Comparison of ENCODE assay signal across 9 mouse cellular contexts in the genomic region with DNA sequence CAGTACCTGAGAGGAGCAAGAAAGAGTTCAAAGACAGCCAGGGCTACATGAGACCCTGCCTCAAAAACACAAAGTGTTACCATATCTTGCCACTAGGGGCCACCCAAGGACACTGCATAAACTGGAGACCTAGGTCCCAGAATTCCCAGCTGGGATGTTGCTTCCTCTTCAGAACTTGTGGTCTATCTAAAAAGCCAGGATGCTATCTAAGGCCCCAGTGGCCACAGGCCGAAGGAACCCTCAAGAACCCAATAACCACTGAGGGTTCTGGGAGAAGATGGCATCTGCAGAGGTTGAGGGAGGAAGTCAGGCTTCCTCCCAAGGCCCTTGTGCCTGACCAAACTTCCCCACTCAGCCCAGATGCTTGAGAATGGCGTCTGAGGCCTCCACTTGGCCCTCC. TPM values are rescaled to one million over a fixed set of nuclear protein-coding genes. Genes with fewer than 3 reads are reported as not detected.
DNase-seq lines count a peak whose midpoint lies in the region; ATAC-seq and TF ChIP-seq lines count a peak whose summit lies in the region.
"Had no signal": no experiment of that assay in that cellular context is flagged by ENCODE, and none has a peak within 500 bp of the region (broad histone marks: within the 10 kb centered on the region; RNA-seq: fewer than 3 reads in every experiment).

No protein-coding gene starts in this region.

- CTCF ChIA-PET in Patski (lab: Charles Lee), result interaction anchor here (0.6 to 1.8 kb wide), 6 partner anchors 10 to 187 kb away, joined by 3 to 5 read pairs (median 4); partner anchors contain the start of gene Rab5if

- TF ChIP-seq CTCF in Patski (IDR thresholded peaks at IDR 0.05), result peak; percentile 93
- peak; percentile 96 for TF ChIP-seq CTCF in lung, embryonic 14.5 days (IDR thresholded peaks at IDR 0.05; ENCODE audit: low read depth)

- H3K4me1 ChIP-seq in lung, embryonic 14.5 days (ENCODE audit: insufficient read depth), result peaks cover under 1% of the 10 kb centered on the region; the same call in 1 of the 2 replicates

- ATAC-seq in Patski, result peak; percentile 23
- ATAC-seq in common myeloid progenitor, adult 5-6 weeks (replicated peaks; ENCODE audit: low read depth, poor library complexity, severe bottlenecking), result peak; percentile 91
- ATAC-seq in lung, embryonic 14.5 days (ENCODE audit: insufficient read depth), result peak; percentile 48; the same call in 1 of the 2 replicates

- H3K27ac ChIP-seq in lung, embryonic 14.5 days (ENCODE audit: low read depth), result no peak overlapping the region
- H3K27ac ChIP-seq: macrophage had no signal

- 30% methylated on average over 2 of the region's 2 CpGs for WGBS in lung, embryonic 14.5 days

- H3K9me3 ChIP-seq in lung, embryonic 14.5 days (ENCODE audit: low read depth, low read length), result no peaks in the 10 kb centered on the region

- peaks cover 6% of the 10 kb centered on the region for H3K27me3 ChIP-seq in Patski
- H3K27me3 ChIP-seq in lung, embryonic 14.5 days (ENCODE audit: insufficient read depth, low read length), result no peaks in the 10 kb centered on the region

- no peak overlapping the region for H3K4me2 ChIP-seq in lung, embryonic 14.5 days

- in situ Hi-C loops in Patski (cut with MboI; ENCODE audit: low pct_unique_long_range_greater_than_20kb), result no loop called here

- no peaks in the 10 kb centered on the region for H3K36me3 ChIP-seq in lung, embryonic 14.5 days (ENCODE audit: insufficient read depth)

- intact Hi-C loops in gastrocnemius, postnatal 36 days (cut with DNase I), result loop anchor here (1.0 to 10.0 kb wide), 2 partner anchors 45 to 185 kb away; partner anchors contain the start of gene Ndrg3

- no peak overlapping the region for H3K9ac ChIP-seq in lung, embryonic 14.5 days

- H3K4me3 ChIP-seq in lung, embryonic 14.5 days (ENCODE audit: low read depth, low read length), result no peak overlapping the region

- peak; percentile 21 to 41 for DNase-seq in CD8-positive naive resting alpha-beta T cell, adult 2 months (ENCODE audit: low read depth in 2 of 2, low spot score in 2 of 2)
- DNase-seq in Patski (ENCODE audit: low read depth, low spot score), result peak; percentile 19
- peak; percentile 40 to 42 for DNase-seq in gastrocnemius, postnatal 36 days
- peak; percentile 81 to 84 for DNase-seq in kidney, postnatal 4 days
- DNase-seq in lung, embryonic 14.5 days, result peak; percentile 93
- DNase-seq in right cerebral cortex, adult 2 months (ENCODE audit: low spot score in 2 of 2), result peak; percentile 61 to 69
- DNase-seq in urinary bladder, postnatal 4 days (ENCODE audit: low spot score in 2 of 2), result peak; percentile 36 to 74

- POLR2A ChIA-PET in Patski (lab: Charles Lee), result interaction anchor here (0.8 to 1.0 kb wide), 3 partner anchors 32 to 92 kb away, joined by 3 to 4 read pairs (median 4); partner anchors contain the start of gene Rab5if

RNA-seq across cellular contexts. Expression of gene Tgif2, which starts 30.2 kb away (rescaled TPM):
- 10.0 TPM for polyA plus RNA-seq in Patski (2021)
- 15.6 and 18.6 TPM in 2 replicates for total RNA-seq in common myeloid progenitor, adult 5-6 weeks (2017)
- total RNA-seq in gastrocnemius, postnatal 36 days (2021), result under 1 TPM; 0.32 to 0.51 TPM
- polyA plus RNA-seq in lung, embryonic 14.5 days (2014; fragmentation: Nextera tagmentation; extraction: Ambion mirVana), result 69.1 and 75.1 TPM in 2 replicates

RNA-seq across cellular contexts. Expression of gene Myl9, which starts 34.4 kb away (rescaled TPM):
- 38.7 TPM for polyA plus RNA-seq in Patski (2021)
- total RNA-seq in common myeloid progenitor, adult 5-6 weeks (2017), result not detected in 2 replicates
- 10 to 100 TPM; 44.2 to 82.8 TPM for total RNA-seq in gastrocnemius, postnatal 36 days (2021)
- 397 and 446 TPM in 2 replicates for polyA plus RNA-seq in lung, embryonic 14.5 days (2014; fragmentation: Nextera tagmentation; extraction: Ambion mirVana)
- polyA plus RNA-seq: macrophage had no signal

RNA-seq across cellular contexts. Expression of gene 4930518I15Rik, which starts 48.2 kb away (rescaled TPM):
- 0.82 TPM for polyA plus RNA-seq in Patski (2021)
- total RNA-seq in common myeloid progenitor, adult 5-6 weeks (2017), result not detected in 2 replicates
- under 1 TPM; 0.25 to 0.64 TPM for total RNA-seq in gastrocnemius, postnatal 36 days (2021)
- 5.7 and 7.2 TPM in 2 replicates for polyA plus RNA-seq in lung, embryonic 14.5 days (2014; fragmentation: Nextera tagmentation; extraction: Ambion mirVana)

RNA-seq across cellular contexts. Expression of gene Rab5if, which starts 53.3 kb away (rescaled TPM):
- 206 TPM for polyA plus RNA-seq in Patski (2021)
- 128 and 156 TPM in 2 replicates for total RNA-seq in common myeloid progenitor, adult 5-6 weeks (2017)
- 10 to 100 TPM; 79.3 to 85.6 TPM for total RNA-seq in gastrocnemius, postnatal 36 days (2021)
- 194 and 210 TPM in 2 replicates for polyA plus RNA-seq in lung, embryonic 14.5 days (2014; fragmentation: Nextera tagmentation; extraction: Ambion mirVana)

Comparison
In these comparisons a context has a peak if more than half of its experiments do, and no peak if none do; other contexts are left out.
1. DNase-seq: peak in every context shown above with its lines; median percentile 93 in lung, embryonic 14.5 days; 82 in kidney, postnatal 4 days; 65 in right cerebral cortex, adult 2 months; 55 in urinary bladder, postnatal 4 days; 41 in gastrocnemius, postnatal 36 days; 31 in CD8-positive naive resting alpha-beta T cell, adult 2 months; 19 in Patski.
2. ATAC-seq: peak in every context shown above with its lines; median percentile 91 in common myeloid progenitor, adult 5-6 weeks; 48 in lung, embryonic 14.5 days; 23 in Patski.
3. RNA of gene Tgif2, which starts 30.2 kb away (total RNA-seq): 15.6 to 18.6 TPM in common myeloid progenitor, adult 5-6 weeks; 0.32 to 0.51 TPM in gastrocnemius, postnatal 36 days; every median in the first group is over 10 times any median in the second.
4. RNA of gene Myl9, which starts 34.4 kb away (total RNA-seq): 44.2 to 82.8 TPM in gastrocnemius, postnatal 36 days; not detected in common myeloid progenitor, adult 5-6 weeks; every median in the first group is over 10 times any median in the second.